Mouse (Mus musculus) heart, adult 2 months (tissue): ENCODE data around the gene Cmtm7. TPM values are rescaled to one million over a fixed set of nuclear protein-coding genes. Genes with fewer than 3 reads are reported as not detected.

Source experiments
- DNase-seq, 2 experiments: peaks; one replicate each; pipeline ENCODE4 v3.0.0; 2021
- H3K27ac ChIP-seq: fragments of 200-600 bp; 2 replicates; pipeline ENCODE4 v1.8.1; 2022
- H3K27me3 ChIP-seq: fragments of 200-500 bp; 2 replicates; pipeline ENCODE4 v1.6.1; 2012; ENCODE audit warnings: mild to moderate bottlenecking, low read length, inconsistent platforms, mixed read lengths; ENCODE audit not compliant: control insufficient read depth, insufficient read depth
- H3K36me3 ChIP-seq: fragments of 200-500 bp; 2 replicates; pipeline ENCODE4 v1.6.1; 2012; ENCODE audit warnings: low read length, inconsistent platforms; ENCODE audit not compliant: control insufficient read depth, insufficient read depth
- H3K4me1 ChIP-seq: fragments of 200-500 bp; 2 replicates; pipeline ENCODE4 v1.6.1; 2011; ENCODE audit warnings: low read length; ENCODE audit not compliant: control insufficient read depth, insufficient read depth
- H3K4me3 ChIP-seq: fragments of 200-600 bp; 2 replicates; pipeline ENCODE4 v1.8.1; 2022
- H3K79me2 ChIP-seq: fragments of 200-500 bp; replicated peaks from 2 replicates; pipeline ENCODE4 v1.6.1; 2012; ENCODE audit warnings: mild to moderate bottlenecking, inconsistent platforms, low read length, moderate library complexity, mixed read lengths; ENCODE audit not compliant: control insufficient read depth, insufficient read depth
- H3K9ac ChIP-seq: fragments of 200-500 bp; 2 replicates; pipeline ENCODE4 v1.6.1; 2012; ENCODE audit warnings: low read depth, mild to moderate bottlenecking, control low read depth, inconsistent platforms, low read length, mixed read lengths
- CTCF ChIP-seq: fragments of 200-600 bp; IDR thresholded peaks from 2 replicates; pipeline ENCODE4 v1.8.1; 2022; ENCODE audit warnings: antibody characterized with exemption, mild to moderate bottlenecking, moderate library complexity
- EP300 ChIP-seq: fragments of 200-500 bp; IDR thresholded peaks from 2 replicates; pipeline ENCODE4 v1.6.1; 2011; ENCODE audit warnings: low read depth, low read length, control low read depth; ENCODE audit not compliant: insufficient read depth
- POLR2A ChIP-seq: fragments of 200-500 bp; IDR thresholded peaks from 2 replicates; pipeline ENCODE4 v1.6.1; 2011; ENCODE audit warnings: mild to moderate bottlenecking, low read depth, low read length, control low read depth; ENCODE audit not compliant: insufficient read depth
- WGBS: fragments of 180-500 bp; shearing (Covaris S2); methylation state at CpG from one replicate; pipeline ENCODE4 v1.1.7; 2018; 5-methylcytosine and 5-hydroxymethylcytosine counted together
- intact Hi-C: fragments of 180-260 bp; cut with DNase I; formaldehyde crosslinking; loops from one replicate; pipeline ENCODE4 v1.15.1; 2025
- polyA plus RNA-seq: library from polyadenylated mRNA; depleted of rRNA; stranded (reverse); fragments of >200 nt; gene quantifications from 2 replicates; pipeline ENCODE4 v1.2.3, GENCODE M21; 2012
- total RNA-seq, 2 experiments: library from RNA; stranded (reverse); gene quantifications; 2 replicates each; pipeline ENCODE4 v1.2.3; 2021

Cmtm7 gene
- total and polyA plus RNA-seq, 3 experiments: 11.5 to 46.6 (median 12.6) TPM

DNA sequence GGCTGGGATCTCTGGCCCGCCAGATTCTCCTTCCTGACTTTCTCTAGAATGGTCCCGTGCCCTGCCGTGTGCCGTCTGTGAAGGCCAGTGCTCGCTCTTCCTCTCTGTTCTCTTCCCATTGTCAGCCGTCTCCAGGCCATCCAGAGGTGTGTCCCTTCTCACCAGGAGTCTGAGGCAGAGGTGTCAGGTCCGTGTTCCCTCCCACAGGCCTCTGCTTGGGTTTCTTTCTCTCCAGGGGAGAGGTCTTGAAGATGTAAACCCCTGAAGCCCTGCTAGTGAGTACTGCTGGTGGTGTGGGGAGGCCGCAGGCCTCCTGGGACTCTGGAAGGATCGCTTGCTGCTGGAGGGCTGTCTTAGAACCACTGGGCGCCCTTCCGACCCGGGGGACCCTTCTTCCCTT, 34.2 kb downstream of the Cmtm7 start:
- Histone ChIP-seq H3K4me3 (no peak overlapping the region), H3K9ac (no peak overlapping the region), H3K27ac (no peak overlapping the region), H3K36me3 (no peaks in the 10 kb centered on the region; the same call in 1 of the 2 replicates), H3K27me3 (no peaks in the 10 kb centered on the region), H3K79me2 (no peaks in the 10 kb centered on the region), H3K4me1 (peaks cover 8% of the 10 kb centered on the region)
- 90% methylated on average over 12 of the region's 12 CpGs for WGBS
- TF ChIP-seq EP300 (no peak), CTCF (no peak), POLR2A (no peak)
- intact Hi-C loops: no loop called here
- DNase-seq: no peak

DNA sequence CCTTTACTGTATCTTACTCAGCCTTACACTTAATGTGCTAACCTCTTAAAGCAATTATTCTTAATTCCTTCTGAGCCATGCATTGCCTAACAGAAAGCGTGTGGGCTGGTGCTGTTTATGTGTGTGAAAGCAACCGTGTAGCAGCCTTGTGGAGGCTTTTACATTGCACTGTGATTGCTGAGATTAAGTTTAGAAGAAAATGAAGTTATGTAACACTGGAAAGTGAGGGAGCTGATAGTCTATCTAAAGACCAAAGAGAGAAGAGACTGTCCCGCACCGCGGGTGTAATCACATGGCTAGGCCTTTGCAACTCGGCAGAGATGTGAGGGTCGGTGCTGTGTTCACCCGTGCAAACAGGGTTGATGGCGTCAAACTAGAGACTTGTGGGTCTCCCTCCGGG, 34.6 kb downstream of the Cmtm7 start:
- DNase-seq: no peak
- TF ChIP-seq POLR2A (no peak), EP300 (no peak), CTCF (no peak)
- Histone ChIP-seq H3K4me1 (peaks cover 10% of the 10 kb centered on the region), H3K36me3 (peaks cover 2% of the 10 kb centered on the region), H3K79me2 (no peaks in the 10 kb centered on the region), H3K27ac (no peak overlapping the region), H3K9ac (no peak overlapping the region), H3K4me3 (no peak overlapping the region), H3K27me3 (no peaks in the 10 kb centered on the region)
- intact Hi-C loops: no loop called here
- 86% methylated on average over 10 of the region's 10 CpGs for WGBS

DNA sequence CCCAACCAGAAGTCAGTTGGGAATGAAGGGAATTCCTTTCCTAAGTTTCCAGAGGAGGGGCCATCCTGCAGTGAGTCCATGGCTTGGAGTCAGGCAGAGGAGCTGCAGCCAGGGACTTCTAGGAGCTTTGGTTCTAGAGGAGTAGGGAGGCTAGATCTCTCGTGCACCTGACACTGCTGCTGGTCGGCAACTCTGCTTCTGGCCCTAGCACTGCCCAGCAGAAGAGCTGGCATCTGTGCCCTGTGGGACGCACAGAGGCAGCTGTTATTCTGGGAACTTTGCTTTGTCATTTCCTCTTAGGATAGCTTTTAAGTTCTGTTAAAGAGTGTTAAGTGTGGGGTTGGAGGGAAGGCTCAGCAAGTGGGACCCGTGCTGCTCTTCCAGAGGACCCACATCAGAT, 36.0 kb downstream of the Cmtm7 start:
- Histone ChIP-seq H3K36me3 (peaks cover 2% of the 10 kb centered on the region), H3K27me3 (no peaks in the 10 kb centered on the region), H3K79me2 (no peaks in the 10 kb centered on the region), H3K4me1 (peaks cover 10% of the 10 kb centered on the region), H3K4me3 (no peak overlapping the region), H3K27ac (no peak overlapping the region; the same call in 1 of the 2 replicates), H3K9ac (no peak overlapping the region)
- intact Hi-C loops: no loop called here
- TF ChIP-seq EP300 (no peak), POLR2A (no peak), CTCF (no peak)
- DNase-seq: no peak
- 15% methylated on average over 4 of the region's 4 CpGs for WGBS

DNA sequence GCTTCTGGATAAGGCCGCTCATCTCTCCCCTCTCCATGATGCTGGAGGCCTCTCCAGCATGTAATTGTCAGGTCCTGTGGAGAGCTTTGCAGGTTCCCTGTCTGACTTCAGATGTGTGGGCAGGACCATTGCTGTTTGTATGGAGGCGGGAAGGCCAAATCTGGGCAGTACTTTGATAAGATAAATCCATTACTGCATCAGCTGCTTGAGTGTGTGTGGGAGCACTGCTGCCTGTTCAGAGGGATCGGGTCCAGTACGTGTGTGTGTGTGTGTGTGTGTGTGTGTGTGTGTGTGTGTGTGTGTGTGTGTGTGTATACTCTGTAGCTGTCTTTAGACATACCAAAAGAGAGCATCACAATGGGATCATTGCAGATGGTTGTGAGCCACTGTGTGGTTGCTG, 36.5 kb downstream of the Cmtm7 start:
- DNase-seq: no peak
- Histone ChIP-seq H3K27me3 (no peaks in the 10 kb centered on the region), H3K4me3 (no peak overlapping the region), H3K4me1 (peaks cover 10% of the 10 kb centered on the region), H3K36me3 (peaks cover 2% of the 10 kb centered on the region), H3K27ac (no peak overlapping the region), H3K9ac (no peak overlapping the region), H3K79me2 (peaks cover 3% of the 10 kb centered on the region)
- 44% methylated on average over 4 of the region's 4 CpGs for WGBS
- intact Hi-C loops: no loop called here
- TF ChIP-seq EP300 (no peak), POLR2A (no peak)

DNA sequence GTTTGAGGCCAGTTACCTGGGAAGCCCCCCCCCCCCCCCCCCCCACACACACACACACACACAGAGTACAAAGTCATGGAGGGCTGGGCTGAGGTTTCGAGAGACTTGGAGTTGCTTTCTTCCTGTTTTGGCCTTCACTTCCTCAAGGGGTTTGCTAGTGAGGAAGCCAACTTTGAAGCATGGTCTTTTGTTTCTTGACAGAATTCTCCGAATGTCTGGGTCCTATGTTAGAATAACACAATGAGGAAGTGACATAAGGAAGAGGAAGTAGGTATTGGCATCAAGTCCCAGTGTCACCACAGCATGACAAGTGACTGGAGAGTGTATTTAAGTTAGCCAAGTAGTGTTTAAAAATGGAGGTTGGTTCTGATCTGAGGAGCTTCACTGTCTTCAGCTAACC, 38.9 kb downstream of the Cmtm7 start:
- peaks cover 4% of the 10 kb centered on the region for H3K79me2 ChIP-seq
- peaks cover 5% of the 10 kb centered on the region for H3K36me3 ChIP-seq
- no peaks in the 10 kb centered on the region for H3K27me3 ChIP-seq
- intact Hi-C loops: no loop called here
- TF ChIP-seq POLR2A (no peak), EP300 (no peak), CTCF (no peak)
- WGBS: 21% methylated on average over 2 of the region's 2 CpGs
- H3K4me1 ChIP-seq: peaks cover 12% of the 10 kb centered on the region
- no peak for DNase-seq
- no peak overlapping the region for H3K9ac ChIP-seq
- no peak overlapping the region for H3K27ac ChIP-seq
- no peak overlapping the region for H3K4me3 ChIP-seq

DNA sequence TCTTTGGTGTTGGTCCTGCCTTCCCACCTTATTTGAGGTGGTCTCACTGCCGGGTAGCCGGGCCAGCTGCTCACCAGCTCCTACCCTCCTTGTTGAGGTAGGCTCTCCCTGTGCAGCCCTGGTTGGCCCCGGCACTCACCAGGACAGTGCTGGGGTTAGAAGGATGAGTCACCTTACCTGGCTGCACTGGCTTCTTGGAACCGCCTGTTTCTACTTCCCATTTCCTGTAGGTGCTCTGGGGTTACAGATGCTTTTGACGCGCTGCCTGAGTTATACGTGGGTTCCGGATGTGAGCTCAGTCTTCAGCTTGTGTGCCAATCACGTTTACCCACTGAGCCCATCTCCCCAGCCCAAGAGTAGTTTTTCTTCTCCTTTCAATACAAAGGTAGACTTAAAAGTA, 41.3 kb downstream of the Cmtm7 start:
- H3K4me3 ChIP-seq: no peak overlapping the region
- H3K27me3 ChIP-seq: no peaks in the 10 kb centered on the region
- no peak overlapping the region for H3K9ac ChIP-seq
- TF ChIP-seq CTCF: no peak
- no peak for TF ChIP-seq POLR2A
- intact Hi-C loops: no loop called here
- peaks cover 19% of the 10 kb centered on the region for H3K4me1 ChIP-seq
- H3K27ac ChIP-seq: no peak overlapping the region
- WGBS: 74% methylated on average over 9 of the region's 9 CpGs
- peaks cover 9% of the 10 kb centered on the region for H3K36me3 ChIP-seq
- no peak for DNase-seq
- H3K79me2 ChIP-seq: peaks cover 4% of the 10 kb centered on the region
